Comparison of ENCODE assay signal across 15 mouse cellular contexts in genomic region chr17:6747478-6747877, GRCm38 (mm10). TPM values are rescaled to one million over a fixed set of nuclear protein-coding genes. Genes with fewer than 3 reads are reported as not detected.
A peak's percentile ranks its signal among the peaks of the same experiment; 100 is the strongest.
DNase-seq lines count a peak whose midpoint lies in the region; ATAC-seq and TF ChIP-seq lines count a peak whose summit lies in the region.
"Had no signal": no experiment of that assay in that cellular context is flagged by ENCODE, and none has a peak within 500 bp of the region (broad histone marks: within the 10 kb centered on the region; RNA-seq: fewer than 3 reads in every experiment).

No protein-coding gene starts in this region.

- peak overlapping the region; percentile 96 for H3K27ac ChIP-seq in heart, embryonic 13.5 days (replicated peaks)
- peak overlapping the region; percentile 81 for H3K27ac ChIP-seq in kidney, postnatal 0 days
- H3K27ac ChIP-seq in heart, postnatal 0 days (ENCODE audit: low read depth): peak overlapping the region; percentile 89
- H3K27ac ChIP-seq: gastrocnemius, adult 2 months; limb, embryonic 15.5 days had no signal

- peak overlapping the region; percentile 68; the same call in 1 of the 2 replicates for H3K9ac ChIP-seq in heart, embryonic 13.5 days
- no peak overlapping the region for H3K9ac ChIP-seq in kidney, postnatal 0 days (ENCODE audit: low read depth, low read length)
- no peak overlapping the region for H3K9ac ChIP-seq in heart, postnatal 0 days (replicated peaks; ENCODE audit: low read depth, low read length)
- H3K9ac ChIP-seq: limb, embryonic 15.5 days had no signal

- H3K9me3 ChIP-seq in heart, embryonic 13.5 days: no peaks in the 10 kb centered on the region
- no peaks in the 10 kb centered on the region for H3K9me3 ChIP-seq in kidney, postnatal 0 days (replicated peaks; ENCODE audit: low read length)
- H3K9me3 ChIP-seq in heart, postnatal 0 days (replicated peaks; ENCODE audit: control insufficient read depth, low read length): no peaks in the 10 kb centered on the region
- H3K9me3 ChIP-seq: limb, embryonic 15.5 days; megakaryocyte, embryonic 14.5 days had no signal

- ATAC-seq in heart, embryonic 13.5 days (ENCODE audit: extremely low read depth, insufficient number of reproducible peaks, low FRiP score, low TSS enrichment): peak; percentile 53; the same call in 1 of the 2 replicates
- ATAC-seq in kidney, postnatal 0 days (replicated peaks; ENCODE audit: low FRiP score, low read depth): no peak; the same call in 1 of the 2 replicates
- peak; percentile 91 for ATAC-seq in heart, postnatal 0 days (ENCODE audit: insufficient read depth, low read depth)
- ATAC-seq: CD4-positive, CD25-positive, alpha-beta regulatory T cell, adult 4 months; forebrain, embryonic 16.5 days; inflammation-experienced regulatory T-cells, adult 6 months had no signal

- peaks cover 61% of the 10 kb centered on the region for H3K36me3 ChIP-seq in heart, embryonic 13.5 days
- peaks cover 28% of the 10 kb centered on the region for H3K36me3 ChIP-seq in kidney, postnatal 0 days (ENCODE audit: insufficient read depth, low read length)
- peaks cover 44% of the 10 kb centered on the region for H3K36me3 ChIP-seq in heart, postnatal 0 days (replicated peaks; ENCODE audit: control insufficient read depth, insufficient read depth, low read length)

- no peaks in the 10 kb centered on the region for H3K27me3 ChIP-seq in heart, embryonic 13.5 days (replicated peaks)
- H3K27me3 ChIP-seq in kidney, postnatal 0 days (ENCODE audit: insufficient read depth, low read length): no peaks in the 10 kb centered on the region
- no peaks in the 10 kb centered on the region for H3K27me3 ChIP-seq in heart, postnatal 0 days (ENCODE audit: control insufficient read depth, insufficient read depth, low read length)
- H3K27me3 ChIP-seq: limb, embryonic 15.5 days; megakaryocyte, embryonic 14.5 days had no signal

- peak; percentile 76 for TF ChIP-seq EP300 in heart, postnatal 0 days (IDR thresholded peaks at IDR 0.05; ENCODE audit: low read depth)

- TF ChIP-seq CTCF in kidney, postnatal 0 days (IDR thresholded peaks at IDR 0.05; ENCODE audit: low read depth): no peak
- no peak for TF ChIP-seq CTCF in heart, postnatal 0 days (IDR thresholded peaks at IDR 0.05; ENCODE audit: low read depth)

- peaks cover 83% of the 10 kb centered on the region for H3K4me1 ChIP-seq in heart, embryonic 13.5 days
- peaks cover 26% of the 10 kb centered on the region for H3K4me1 ChIP-seq in kidney, postnatal 0 days (replicated peaks; ENCODE audit: insufficient read depth, low read length)
- H3K4me1 ChIP-seq in heart, postnatal 0 days (ENCODE audit: control insufficient read depth, insufficient read depth): peaks cover 47% of the 10 kb centered on the region

- H3K4me2 ChIP-seq in heart, embryonic 13.5 days: no peak overlapping the region
- no peak overlapping the region for H3K4me2 ChIP-seq in kidney, postnatal 0 days (ENCODE audit: low read length)
- no peak overlapping the region for H3K4me2 ChIP-seq in heart, postnatal 0 days (ENCODE audit: low read depth, low read length)
- H3K4me2 ChIP-seq: limb, embryonic 15.5 days had no signal

- no peak overlapping the region for H3K4me3 ChIP-seq in heart, embryonic 13.5 days
- H3K4me3 ChIP-seq in kidney, postnatal 0 days (replicated peaks; ENCODE audit: low read depth, low read length): no peak overlapping the region
- no peak overlapping the region for H3K4me3 ChIP-seq in heart, postnatal 0 days (ENCODE audit: low read depth, low read length)
- H3K4me3 ChIP-seq: gastrocnemius, adult 2 months; limb, embryonic 15.5 days; megakaryocyte, embryonic 14.5 days had no signal

- peak; percentile 61 to 62 for DNase-seq in cerebellum, postnatal 10 days
- DNase-seq in cerebellum, adult 11-12 months: no peak
- no peak for DNase-seq in heart, adult 9 months (ENCODE audit: low spot score in 2 of 2)
- no peak for DNase-seq in kidney, postnatal 0 days (ENCODE audit: low spot score)
- no peak for DNase-seq in kidney, adult 11 months
- DNase-seq in heart, postnatal 0 days (ENCODE audit: low spot score): peak; percentile 94
- no peak for DNase-seq in layer of hippocampus, adult 11-12 months (ENCODE audit: low spot score)
- DNase-seq: embryo, embryonic 11 days; gastrocnemius, adult 2 months had no signal

- 26% methylated on average over 7 of the region's 7 CpGs for WGBS in heart, embryonic 13.5 days
- WGBS in kidney, postnatal 0 days: 24% methylated on average over 7 of the region's 7 CpGs
- 29% methylated on average over 7 of the region's 7 CpGs for WGBS in heart, postnatal 0 days

RNA-seq across cellular contexts. Expression of gene Ezr, which starts 35.1 kb away (rescaled TPM):
- 103 and 105 TPM in 2 replicates for polyA plus RNA-seq in heart, embryonic 13.5 days (2015; fragmentation: Nextera tagmentation; extraction: Ambion mirVana)
- 281 and 313 TPM in 2 replicates for polyA plus RNA-seq in kidney, postnatal 0 days (2015; fragmentation: Nextera tagmentation; extraction: Ambion mirVana)
- total RNA-seq in heart, postnatal 0 days (2014; rRNA removed; ENCODE audit: low replicate concordance): 91.3 and 103 TPM in 2 replicates
- polyA plus RNA-seq in heart, postnatal 0 days (2015; fragmentation: Nextera tagmentation; extraction: Ambion mirVana): 126 and 141 TPM in 2 replicates

Comparison
In these comparisons a context has a peak if more than half of its experiments do, and no peak if none do; other contexts are left out.
1. DNase-seq: peak in cerebellum, postnatal 10 days (2 of 2) and heart, postnatal 0 days (single experiment); none in cerebellum, adult 11-12 months (single experiment), heart, adult 9 months (0 of 2), kidney, postnatal 0 days (single experiment), kidney, adult 11 months (single experiment) and layer of hippocampus, adult 11-12 months (single experiment).
2. Peak in every context shown above with its lines, with median percentiles within 50 percentile points of each other: H3K27ac ChIP-seq.